Mouse (Mus musculus) gastrocnemius, postnatal 4 days (tissue): ENCODE data around the gene Sncg. TPM values are rescaled to one million over a fixed set of nuclear protein-coding genes. Genes with fewer than 3 reads are reported as not detected.
"Not testable (repeated sequence)": the region's sequence is repeated elsewhere in the genome, so short reads cannot be mapped to it uniquely, and the experiment has no call there.

Source experiments
- DNase-seq, 2 experiments: peaks; one replicate each; pipeline ENCODE4 v3.0.0; 2021 to 2022; ENCODE audit warnings: low spot score in 2 of 2, mixed read lengths in 2 of 2
- long read RNA-seq, 2 experiments: library from polyadenylated mRNA; stranded (forward); transcript quantifications; one replicate each; pipeline ENCODE4 v2.0.0; 2021
- total RNA-seq, 2 experiments: library from RNA; stranded (reverse); gene quantifications; 2 replicates each; pipeline ENCODE4 v1.2.3; 2021

The Sncg gene
- total RNA-seq = 10 to 100 TPM in 1 of 2 experiments, 1 to 10 TPM in 1; 7.9 to 18.7 TPM
- long read RNA-seq, experiment 1, transcript Sncg-201 (5 exons, 852 nt) = major isoform, 12 of 12 reads
- long read RNA-seq, experiment 1, partial matches to known transcripts = 0 of 12 reads
- long read RNA-seq, experiment 1, other reads (novel, unspliced or antisense) = 0 of 12 reads
- long read RNA-seq, experiment 2, transcript Sncg-201 (5 exons, 852 nt) = major isoform, 10 of 11 reads
- long read RNA-seq, experiment 2, partial matches to known transcripts = 1 of 11 reads
- long read RNA-seq, experiment 2, other reads (novel, unspliced or antisense) = 0 of 11 reads

- DNase-seq = no peak
Observed at GRCm38 (mm10) chr14:34374577-34374976, at the start of gene Sncg. Sncg (minus strand) TSS chr14:34374789.

- DNase-seq = no peak
Observed at GRCm38 (mm10) chr14:34421078-34421477, 46.5 kb upstream of the Sncg start.

GRCm38 (mm10) chr14:34417501-34417900 lies 42.9 kb upstream of the Sncg start:
- DNase-seq = no peak

- not testable (repeated sequence) for DNase-seq
Observed at GRCm38 (mm10) chr14:34416946-34417345, 42.4 kb upstream of the Sncg start.

GRCm38 (mm10) chr14:34412164-34412896 lies 37.7 kb upstream of the Sncg start:
- DNase-seq = no peak

GRCm38 (mm10) chr14:34410716-34411115 lies 36.1 kb upstream of the Sncg start:
- DNase-seq = no peak

- no peak for DNase-seq
Observed at GRCm38 (mm10) chr14:34403424-34403823, 28.8 kb upstream of the Sncg start.

GRCm38 (mm10) chr14:34402871-34403270 lies 28.3 kb upstream of the Sncg start:
- no peak for DNase-seq

- peak in 1 of 2 experiments; percentile 69 for DNase-seq
Observed at GRCm38 (mm10) chr14:34401135-34401534, 26.5 kb upstream of the Sncg start.

GRCm38 (mm10) chr14:34400021-34400420 lies 25.4 kb upstream of the Sncg start:
- DNase-seq = no peak

- no peak for DNase-seq
Observed at GRCm38 (mm10) chr14:34399301-34399700, 24.7 kb upstream of the Sncg start.

- no peak for DNase-seq
Observed at GRCm38 (mm10) chr14:34398901-34399300, 24.3 kb upstream of the Sncg start.

- peak in 1 of 2 experiments; percentile 33 for DNase-seq
Observed at GRCm38 (mm10) chr14:34397871-34398270, 23.3 kb upstream of the Sncg start.

- no peak for DNase-seq
Observed at GRCm38 (mm10) chr14:34393295-34393694, 18.7 kb upstream of the Sncg start.

- no peak for DNase-seq
Observed at GRCm38 (mm10) chr14:34382921-34383704, 8.5 kb upstream of the Sncg start.

GRCm38 (mm10) chr14:34378560-34379331 lies 4.2 kb upstream of the Sncg start:
- no peak for DNase-seq

- no peak for DNase-seq
Observed at GRCm38 (mm10) chr14:34377121-34377520, 2.5 kb upstream of the Sncg start.

GRCm38 (mm10) chr14:34375941-34376340 lies 1.4 kb upstream of the Sncg start:
- no peak for DNase-seq

- no peak for DNase-seq
Observed at GRCm38 (mm10) chr14:34375415-34375904, 871 bp upstream of the Sncg start, which contains the start of gene Mmrn2. Mmrn2 (plus strand) TSS chr14:34375465.

- DNase-seq = no peak
Observed at GRCm38 (mm10) chr14:34373581-34373980, 1.0 kb downstream of the Sncg start.

- DNase-seq = peak; percentile 54 to 60
Observed at GRCm38 (mm10) chr14:34372646-34373045, 1.9 kb downstream of the Sncg start.
